Mouse (Mus musculus): ENCODE measurements around the gene Tmem37. TPM values are rescaled to one million over a fixed set of nuclear protein-coding genes. Genes with fewer than 3 reads are reported as not detected.

Tmem37 gene
- total and polyA plus RNA-seq, 2 experiments from 2014 or later, result 6.8 to 7.8 TPM

DNA sequence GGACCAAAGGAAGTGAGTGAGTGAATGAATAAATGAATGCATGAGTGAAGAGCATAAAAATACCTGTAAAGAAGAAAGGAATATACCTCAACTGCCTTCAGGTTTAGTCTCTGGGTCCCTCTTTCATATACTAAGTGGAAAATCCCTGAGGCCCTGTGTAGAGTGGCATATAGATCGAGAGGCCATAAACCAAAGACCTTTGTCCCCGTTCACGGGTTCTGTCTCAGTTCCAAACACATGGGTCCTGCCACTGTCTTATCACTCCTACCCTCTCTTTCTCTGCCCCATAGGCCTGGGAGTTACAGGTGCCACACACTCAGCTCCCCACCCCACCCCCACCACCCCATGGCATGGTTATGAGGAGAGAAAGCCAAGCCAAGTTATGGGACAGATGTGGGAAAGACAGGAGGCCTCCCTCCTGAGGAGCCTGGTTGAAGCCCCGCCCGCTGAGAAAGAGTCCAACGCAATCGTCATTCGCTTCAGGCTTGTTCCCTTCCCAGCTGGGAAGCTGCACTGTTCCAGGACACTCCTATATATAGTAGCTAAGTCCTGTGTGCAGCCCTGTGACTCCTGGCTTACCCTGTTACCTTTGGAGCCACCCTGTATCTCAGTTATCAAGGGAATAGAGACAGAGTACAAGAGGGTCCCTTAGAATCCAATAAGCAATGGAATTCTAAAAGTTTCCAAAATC lies 17.2 kb upstream of the Tmem37 start:
- Histone ChIP-seq H3K4me3 (ENCODE audit: low read depth, low read length) (no peak overlapping the region), H3K36me3 (replicated peaks; ENCODE audit: control insufficient read depth, insufficient read depth, low read length) (no peaks in the 10 kb centered on the region), H3K27me3 (ENCODE audit: control insufficient read depth, insufficient read depth, low read length) (no peaks in the 10 kb centered on the region), H3K9me3 (replicated peaks; ENCODE audit: control insufficient read depth, low read length) (no peaks in the 10 kb centered on the region), H3K4me1 (ENCODE audit: control insufficient read depth, insufficient read depth) (no peaks in the 10 kb centered on the region), H3K27ac (ENCODE audit: low read depth) (no peak overlapping the region), H3K9ac (replicated peaks; ENCODE audit: low read depth, low read length) (no peak overlapping the region), H3K4me2 (ENCODE audit: low read depth, low read length) (no peak overlapping the region)
- 56% methylated on average over 8 of the region's 8 CpGs for WGBS
- DNase-seq (ENCODE audit: low spot score) (no peak), ATAC-seq (ENCODE audit: insufficient read depth, low read depth) (peak; percentile 65)
- TF ChIP-seq CTCF (IDR thresholded peaks at IDR 0.05; ENCODE audit: low read depth) (no peak), EP300 (IDR thresholded peaks at IDR 0.05; ENCODE audit: low read depth) (no peak)

DNA sequence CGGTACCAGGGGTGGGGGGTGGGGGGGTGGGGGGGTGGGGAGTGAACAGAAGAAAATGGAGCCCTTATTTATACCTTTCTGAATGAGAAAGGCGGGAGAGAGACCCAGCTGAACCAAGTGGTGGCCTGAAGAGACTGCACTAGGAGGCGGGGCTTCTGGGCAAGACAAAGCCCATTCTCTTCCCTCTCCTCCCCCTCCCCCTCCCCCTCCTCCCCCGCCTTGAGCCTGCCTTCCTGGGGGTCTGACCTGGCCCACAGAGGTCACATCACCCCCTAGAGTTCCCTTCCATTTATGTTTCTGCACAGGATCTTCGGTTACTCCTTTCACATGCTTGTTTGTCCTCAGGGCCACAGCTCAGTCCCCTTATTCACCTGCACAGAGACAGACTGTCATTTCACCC lies 15.3 kb upstream of the Tmem37 start:
- no peaks in the 10 kb centered on the region for H3K4me1 ChIP-seq (ENCODE audit: control insufficient read depth, insufficient read depth)
- WGBS, result 37% methylated on average over 4 of the region's 5 CpGs
- ATAC-seq (ENCODE audit: insufficient read depth, low read depth) (no peak), DNase-seq (ENCODE audit: low spot score) (no peak)
- no peaks in the 10 kb centered on the region for H3K9me3 ChIP-seq (replicated peaks; ENCODE audit: control insufficient read depth, low read length)
- no peaks in the 10 kb centered on the region for H3K27me3 ChIP-seq (ENCODE audit: control insufficient read depth, insufficient read depth, low read length)
- H3K4me3 ChIP-seq (ENCODE audit: low read depth, low read length), result no peak overlapping the region
- H3K27ac ChIP-seq (ENCODE audit: low read depth), result no peak overlapping the region
- H3K9ac ChIP-seq (replicated peaks; ENCODE audit: low read depth, low read length), result no peak overlapping the region
- H3K36me3 ChIP-seq (replicated peaks; ENCODE audit: control insufficient read depth, insufficient read depth, low read length), result no peaks in the 10 kb centered on the region
- H3K4me2 ChIP-seq (ENCODE audit: low read depth, low read length), result no peak overlapping the region
- TF ChIP-seq CTCF (IDR thresholded peaks at IDR 0.05; ENCODE audit: low read depth) (no peak), EP300 (IDR thresholded peaks at IDR 0.05; ENCODE audit: low read depth) (no peak)

DNA sequence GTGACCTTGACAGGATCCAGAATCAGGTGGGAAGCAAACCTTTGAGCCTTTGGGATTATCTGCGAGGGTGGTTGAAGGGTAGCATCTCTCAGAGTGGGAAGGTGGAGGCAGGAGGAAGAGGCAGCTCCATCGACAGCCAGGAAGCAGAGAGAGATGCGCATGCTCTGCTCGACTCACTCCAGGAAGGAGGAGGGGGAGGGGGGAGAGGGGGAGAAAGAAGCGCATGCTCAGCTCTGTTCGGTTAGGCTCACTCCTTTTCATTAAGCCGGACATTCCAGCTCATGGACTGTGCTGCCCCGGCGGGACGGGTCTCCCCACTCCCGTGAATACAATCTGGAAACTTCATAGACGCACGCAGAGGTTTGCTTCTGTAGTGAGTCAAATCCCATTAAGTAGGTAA lies 12.8 kb upstream of the Tmem37 start:
- Histone ChIP-seq H3K4me2 (ENCODE audit: low read depth, low read length) (no peak overlapping the region), H3K9ac (replicated peaks; ENCODE audit: low read depth, low read length) (no peak overlapping the region), H3K9me3 (replicated peaks; ENCODE audit: control insufficient read depth, low read length) (no peaks in the 10 kb centered on the region), H3K36me3 (replicated peaks; ENCODE audit: control insufficient read depth, insufficient read depth, low read length) (no peaks in the 10 kb centered on the region), H3K27me3 (ENCODE audit: control insufficient read depth, insufficient read depth, low read length) (no peaks in the 10 kb centered on the region), H3K27ac (ENCODE audit: low read depth) (no peak overlapping the region), H3K4me1 (ENCODE audit: control insufficient read depth, insufficient read depth) (peaks cover 6% of the 10 kb centered on the region; the same call in 1 of the 2 replicates), H3K4me3 (ENCODE audit: low read depth, low read length) (no peak overlapping the region)
- DNase-seq (ENCODE audit: low spot score), result no peak
- WGBS, result 67% methylated on average over 13 of the region's 13 CpGs
- TF ChIP-seq EP300 (IDR thresholded peaks at IDR 0.05; ENCODE audit: low read depth) (no peak), CTCF (IDR thresholded peaks at IDR 0.05; ENCODE audit: low read depth) (no peak)
- no peak for ATAC-seq (ENCODE audit: insufficient read depth, low read depth)

DNA sequence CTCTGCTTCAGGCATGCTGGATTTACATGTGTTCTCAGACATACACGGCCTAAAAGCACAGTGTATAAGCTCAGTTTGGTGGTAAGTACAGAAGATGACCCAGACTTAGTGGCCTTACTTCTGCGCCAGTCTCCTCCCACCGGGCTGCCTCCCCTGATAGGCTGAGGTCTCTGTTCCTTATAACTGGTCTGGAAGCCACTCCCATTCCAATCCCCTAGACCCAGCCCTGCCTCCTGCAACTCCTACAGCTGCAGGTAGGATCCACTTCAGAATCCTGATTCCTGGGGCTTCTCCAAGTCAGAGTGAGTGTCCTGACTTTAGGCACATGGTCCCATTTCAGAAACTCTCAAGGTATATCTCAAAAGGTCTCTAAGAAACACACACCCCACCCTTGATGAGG lies 11.8 kb upstream of the Tmem37 start:
- Histone ChIP-seq H3K4me2 (ENCODE audit: low read depth, low read length) (no peak overlapping the region), H3K27me3 (ENCODE audit: control insufficient read depth, insufficient read depth, low read length) (no peaks in the 10 kb centered on the region), H3K9ac (replicated peaks; ENCODE audit: low read depth, low read length) (no peak overlapping the region), H3K27ac (ENCODE audit: low read depth) (no peak overlapping the region), H3K36me3 (replicated peaks; ENCODE audit: control insufficient read depth, insufficient read depth, low read length) (no peaks in the 10 kb centered on the region), H3K4me1 (ENCODE audit: control insufficient read depth, insufficient read depth) (peaks cover 6% of the 10 kb centered on the region; the same call in 1 of the 2 replicates), H3K9me3 (replicated peaks; ENCODE audit: control insufficient read depth, low read length) (no peaks in the 10 kb centered on the region), H3K4me3 (ENCODE audit: low read depth, low read length) (no peak overlapping the region)
- no peak for TF ChIP-seq CTCF (IDR thresholded peaks at IDR 0.05; ENCODE audit: low read depth)
- TF ChIP-seq EP300 (IDR thresholded peaks at IDR 0.05; ENCODE audit: low read depth), result no peak
- DNase-seq (ENCODE audit: low spot score) (no peak), ATAC-seq (ENCODE audit: insufficient read depth, low read depth) (no peak)
- 67% methylated on average over 3 of the region's 3 CpGs for WGBS

DNA sequence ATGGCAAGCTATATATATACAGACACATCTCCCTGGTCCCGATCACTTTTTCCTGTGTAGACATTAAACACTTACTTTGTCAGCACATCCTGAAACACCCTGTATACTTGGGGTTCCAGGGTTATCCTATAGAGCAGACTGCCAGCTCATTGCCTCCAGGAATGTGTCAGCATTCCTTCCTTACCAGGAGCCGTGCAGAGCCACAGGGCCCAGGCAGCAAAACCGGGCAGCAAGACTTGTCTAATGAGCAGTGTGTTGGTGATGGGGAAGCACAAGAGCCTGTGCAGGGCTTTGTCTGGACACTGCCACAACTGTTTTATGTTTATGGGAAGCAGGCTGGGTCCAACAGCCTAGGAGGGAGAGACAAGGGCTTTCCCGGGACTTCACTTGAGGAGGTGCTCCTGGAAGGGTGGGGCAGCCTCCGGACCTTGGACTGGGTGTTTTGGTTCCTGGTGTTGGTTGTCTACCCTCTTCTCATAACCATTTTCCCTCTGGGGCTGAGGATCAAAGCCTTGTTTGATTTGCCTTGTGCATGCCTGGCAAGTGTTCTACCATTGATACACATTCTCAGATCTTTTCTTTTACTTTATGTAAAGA lies 10.1 kb upstream of the Tmem37 start:
- Histone ChIP-seq H3K4me2 (ENCODE audit: low read depth, low read length) (no peak overlapping the region), H3K4me3 (ENCODE audit: low read depth, low read length) (no peak overlapping the region), H3K36me3 (replicated peaks; ENCODE audit: control insufficient read depth, insufficient read depth, low read length) (no peaks in the 10 kb centered on the region), H3K27ac (ENCODE audit: low read depth) (no peak overlapping the region), H3K9ac (replicated peaks; ENCODE audit: low read depth, low read length) (no peak overlapping the region), H3K27me3 (ENCODE audit: control insufficient read depth, insufficient read depth, low read length) (no peaks in the 10 kb centered on the region), H3K4me1 (ENCODE audit: control insufficient read depth, insufficient read depth) (peaks cover 6% of the 10 kb centered on the region; the same call in 1 of the 2 replicates), H3K9me3 (replicated peaks; ENCODE audit: control insufficient read depth, low read length) (no peaks in the 10 kb centered on the region)
- WGBS, result 27% methylated on average over 5 of the region's 5 CpGs
- DNase-seq (ENCODE audit: low spot score), result no peak
- TF ChIP-seq CTCF (IDR thresholded peaks at IDR 0.05; ENCODE audit: low read depth) (no peak), EP300 (IDR thresholded peaks at IDR 0.05; ENCODE audit: low read depth) (no peak)
- peak; percentile 31; the same call in 1 of the 2 replicates for ATAC-seq (ENCODE audit: insufficient read depth, low read depth)
